Mouse (Mus musculus) myocyte (in vitro differentiated cells): ENCODE measurements around the gene Topbp1. TPM values are rescaled to one million over a fixed set of nuclear protein-coding genes. Genes with fewer than 3 reads are reported as not detected.

Experiments used
- H3K27me3 ChIP-seq: one replicate; pipeline ENCODE4 v1.6.1; 2011; ENCODE audit not compliant: control insufficient read depth, insufficient read depth, insufficient read length
- H3K36me3 ChIP-seq: one replicate; pipeline ENCODE4 v1.6.1; 2011; ENCODE audit not compliant: control insufficient read depth, insufficient read depth
- H3K4me2 ChIP-seq: one replicate; pipeline ENCODE4 v1.6.1; 2011; ENCODE audit warnings: low read depth, control low read depth
- H3K4me3 ChIP-seq: one replicate; pipeline ENCODE4 v1.5.1; 2011; ENCODE audit warnings: mild to moderate bottlenecking, control low read depth, moderate library complexity
- H3K79me2 ChIP-seq: one replicate; pipeline ENCODE4 v1.6.1; 2011; ENCODE audit not compliant: control insufficient read depth, insufficient read depth
- H3ac ChIP-seq: one replicate; pipeline ENCODE4 v1.6.1; 2011; ENCODE audit not compliant: control insufficient read depth, insufficient read length
- CEBPB ChIP-seq: IDR thresholded peaks from 2 replicates; pipeline ENCODE4 v1.6.1; 2011; ENCODE audit warnings: mild to moderate bottlenecking, moderate library complexity; ENCODE audit not compliant: poor library complexity, insufficient read depth, severe bottlenecking
- E2F4 ChIP-seq: IDR thresholded peaks from one replicate; pipeline ENCODE4 v1.6.1; 2011; ENCODE audit warnings: mild to moderate bottlenecking, control low read depth, moderate library complexity; ENCODE audit not compliant: insufficient read depth
- MAX ChIP-seq: IDR thresholded peaks from one replicate; pipeline ENCODE4 v1.6.1; 2011; ENCODE audit warnings: low read depth, mild to moderate bottlenecking, control low read depth
- MYOD1 ChIP-seq, 3 experiments: IDR thresholded peaks; one replicate each; pipeline ENCODE4 v1.6.1; 2011; ENCODE audit warnings: control low read depth in 2 of 3, low read depth in 2 of 3, mild to moderate bottlenecking in 2 of 3, moderate library complexity in 1 of 3; ENCODE audit not compliant: insufficient read length in 2 of 3, control insufficient read depth in 1 of 3
- MYOG ChIP-seq, 3 experiments: IDR thresholded peaks; one replicate each; pipeline ENCODE4 v1.6.1; 2011; ENCODE audit warnings: control low read depth in 2 of 3, low read depth in 2 of 3, mild to moderate bottlenecking in 2 of 3; ENCODE audit not compliant: insufficient read length in 2 of 3, control insufficient read depth in 1 of 3, insufficient read depth in 1 of 3
- POLR2A ChIP-seq: IDR thresholded peaks from one replicate; pipeline ENCODE4 v1.6.1; 2011; ENCODE audit warnings: low read depth, mild to moderate bottlenecking, control low read depth, moderate library complexity; ENCODE audit not compliant: insufficient read length
- POLR2AphosphoS2 ChIP-seq: IDR thresholded peaks from one replicate; pipeline ENCODE4 v1.6.1; 2011; ENCODE audit warnings: low read depth, control low read depth; ENCODE audit not compliant: insufficient read length
- REST ChIP-seq: IDR thresholded peaks from one replicate; pipeline ENCODE4 v1.6.1; 2011; ENCODE audit warnings: mild to moderate bottlenecking, control low read depth, moderate library complexity; ENCODE audit not compliant: insufficient read depth, insufficient read length
- SRF ChIP-seq: IDR thresholded peaks from one replicate; pipeline ENCODE4 v1.6.1; 2011; ENCODE audit warnings: low read depth; ENCODE audit not compliant: control insufficient read depth, insufficient read length
- TCF12 ChIP-seq: IDR thresholded peaks from one replicate; pipeline ENCODE4 v1.6.1; 2011; ENCODE audit warnings: mild to moderate bottlenecking, control low read depth; ENCODE audit not compliant: poor library complexity, insufficient read depth, severe bottlenecking
- TCF3 ChIP-seq: IDR thresholded peaks from one replicate; pipeline ENCODE4 v1.6.1; 2011; ENCODE audit warnings: low read depth, control low read depth; ENCODE audit not compliant: insufficient read length
- USF1 ChIP-seq: IDR thresholded peaks from one replicate; pipeline ENCODE4 v1.6.1; 2011; ENCODE audit warnings: low read depth, mild to moderate bottlenecking, control low read depth, moderate library complexity
- polyA plus RNA-seq: library from polyadenylated mRNA; unstranded; fragments of >200 nt; fragmentation: generic; extraction: Trizol; gene quantifications from one replicate; pipeline ENCODE4 v1.2.1, GENCODE M21; 2012; ENCODE audit warnings: missing spikeins

Topbp1 gene
- polyA plus RNA-seq, 1 experiment = 8.4 TPM

DNA sequence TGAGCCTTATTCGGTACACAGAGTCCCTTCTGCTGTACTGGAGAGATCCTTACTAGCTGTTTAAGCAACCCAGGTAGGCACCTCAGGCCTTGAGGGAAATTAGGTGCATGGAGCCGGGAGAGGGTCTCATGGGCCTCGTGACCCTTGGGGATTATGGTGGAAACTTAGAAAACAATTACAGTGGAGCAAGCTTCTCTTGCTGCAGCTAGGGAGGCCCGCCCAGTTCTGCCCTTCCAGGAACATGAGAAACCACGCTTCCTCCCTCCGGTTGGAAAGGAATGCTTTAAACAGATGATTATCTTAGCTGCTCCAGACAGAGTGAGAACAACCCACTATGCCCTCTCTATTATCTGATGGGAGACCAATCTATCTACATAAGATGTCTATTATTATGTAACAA lies 78.0 kb downstream of the Topbp1 start:
- Histone ChIP-seq H3K79me2 (no peaks in the 10 kb centered on the region), H3ac (no peak overlapping the region), H3K4me2 (no peak overlapping the region), H3K27me3 (no peaks in the 10 kb centered on the region), H3K36me3 (no peaks in the 10 kb centered on the region), H3K4me3 (no peak overlapping the region)
- TF ChIP-seq POLR2A (no peak), POLR2AphosphoS2 (no peak), MYOD1 (IDR thresholded peaks at IDR 0.05; ENCODE audit: control insufficient read depth in 1 of 3, insufficient read length in 2 of 3, low read depth in 2 of 3) (no peak), REST (no peak), TCF3 (no peak), SRF (no peak), E2F4 (no peak)

DNA sequence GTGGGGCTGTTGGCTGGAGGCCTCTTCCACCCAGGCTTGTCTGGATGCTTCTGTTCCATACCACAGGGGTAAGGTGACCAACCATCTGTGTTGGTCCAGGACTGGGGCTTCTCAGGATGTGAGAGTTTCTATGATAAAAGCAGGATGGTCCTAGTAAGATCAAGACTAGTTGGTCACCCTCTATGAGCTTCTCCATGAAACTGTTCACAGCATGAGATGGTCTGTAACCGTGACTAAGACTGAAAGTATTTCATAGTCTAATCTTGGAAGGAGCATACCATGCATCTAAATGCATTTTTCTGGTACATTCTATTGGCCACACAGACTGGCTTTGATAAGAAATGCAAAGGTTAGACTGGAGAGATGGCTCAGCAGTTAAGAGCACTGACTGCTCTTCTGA lies 78.6 kb downstream of the Topbp1 start:
- no peaks in the 10 kb centered on the region for H3K27me3 ChIP-seq
- no peaks in the 10 kb centered on the region for H3K36me3 ChIP-seq
- TF ChIP-seq REST = no peak
- no peak for TF ChIP-seq MYOG (IDR thresholded peaks at IDR 0.05; ENCODE audit: control insufficient read depth in 1 of 3, insufficient read depth in 1 of 3, insufficient read length in 2 of 3, low read depth in 2 of 3)
- no peak for TF ChIP-seq CEBPB
- TF ChIP-seq TCF12 = no peak
- no peak for TF ChIP-seq MYOD1 (IDR thresholded peaks at IDR 0.05; ENCODE audit: control insufficient read depth in 1 of 3, insufficient read length in 2 of 3, low read depth in 2 of 3)
- no peak for TF ChIP-seq MAX
- TF ChIP-seq POLR2AphosphoS2 = no peak
- TF ChIP-seq SRF = no peak
- TF ChIP-seq POLR2A = no peak
- TF ChIP-seq TCF3 = no peak
- no peak for TF ChIP-seq USF1
- no peak for TF ChIP-seq E2F4
- no peak overlapping the region for H3K4me3 ChIP-seq
- H3K4me2 ChIP-seq = no peak overlapping the region
- H3ac ChIP-seq = no peak overlapping the region
- no peaks in the 10 kb centered on the region for H3K79me2 ChIP-seq

DNA sequence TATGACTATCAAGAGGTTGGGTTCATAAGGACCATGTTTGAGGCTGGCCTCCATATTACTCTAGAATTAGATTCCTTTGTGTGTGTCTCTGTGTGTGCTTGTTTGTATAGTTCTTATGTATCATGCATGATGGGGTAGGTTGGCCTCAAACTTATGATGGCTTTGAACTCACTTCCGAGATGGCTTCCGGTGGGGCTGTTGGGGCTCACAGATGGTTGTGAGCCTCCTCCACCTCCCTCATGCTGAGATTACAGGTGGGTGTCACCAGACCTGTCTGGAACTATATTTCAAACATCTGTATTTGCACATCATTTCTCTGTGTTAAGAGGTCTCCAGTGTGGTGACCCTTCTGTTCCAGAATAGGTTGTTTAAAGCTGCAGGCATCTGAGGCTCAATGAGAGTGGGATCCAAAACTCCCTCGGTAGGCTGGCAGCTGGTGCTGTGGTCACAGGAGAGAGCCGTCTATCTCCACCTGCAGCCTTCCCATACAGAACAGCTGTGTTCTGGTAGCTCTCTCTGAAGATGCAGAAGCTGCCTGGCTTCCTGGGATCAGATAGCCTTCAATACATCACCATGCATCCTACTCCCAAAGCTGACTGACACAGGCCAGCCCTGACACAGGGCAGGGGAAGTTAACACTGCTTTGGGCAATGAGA lies 79.3 kb downstream of the Topbp1 start:
- peak in 2 of 3 experiments; percentile 79 to 80 for TF ChIP-seq MYOD1 (IDR thresholded peaks at IDR 0.05; ENCODE audit: control insufficient read depth in 1 of 3, insufficient read length in 2 of 3, low read depth in 2 of 3)
- TF ChIP-seq MYOG (IDR thresholded peaks at IDR 0.05; ENCODE audit: control insufficient read depth in 1 of 3, insufficient read depth in 1 of 3, insufficient read length in 2 of 3, low read depth in 2 of 3) = peak in 2 of 3 experiments; percentile 45 to 74
- TF ChIP-seq TCF3 = no peak
- no peak for TF ChIP-seq E2F4
- TF ChIP-seq REST = no peak
- Histone ChIP-seq H3K4me3 (no peak overlapping the region), H3K36me3 (no peaks in the 10 kb centered on the region), H3ac (no peak overlapping the region), H3K79me2 (no peaks in the 10 kb centered on the region), H3K4me2 (no peak overlapping the region), H3K27me3 (no peaks in the 10 kb centered on the region)

- Histone ChIP-seq H3K27me3 (no peaks in the 10 kb centered on the region), H3K79me2 (no peaks in the 10 kb centered on the region), H3K4me2 (no peak overlapping the region), H3K4me3 (no peak overlapping the region), H3ac (no peak overlapping the region), H3K36me3 (no peaks in the 10 kb centered on the region)
- TF ChIP-seq SRF (no peak), POLR2AphosphoS2 (no peak), TCF3 (no peak), MYOD1 (IDR thresholded peaks at IDR 0.05; ENCODE audit: control insufficient read depth in 1 of 3, insufficient read length in 2 of 3, low read depth in 2 of 3) (no peak), POLR2A (no peak), E2F4 (no peak), CEBPB (no peak), MAX (no peak), REST (no peak)
Observed at GRCm38 (mm10) chr9:103385600-103385999, 80.6 kb downstream of the Topbp1 start.

DNA sequence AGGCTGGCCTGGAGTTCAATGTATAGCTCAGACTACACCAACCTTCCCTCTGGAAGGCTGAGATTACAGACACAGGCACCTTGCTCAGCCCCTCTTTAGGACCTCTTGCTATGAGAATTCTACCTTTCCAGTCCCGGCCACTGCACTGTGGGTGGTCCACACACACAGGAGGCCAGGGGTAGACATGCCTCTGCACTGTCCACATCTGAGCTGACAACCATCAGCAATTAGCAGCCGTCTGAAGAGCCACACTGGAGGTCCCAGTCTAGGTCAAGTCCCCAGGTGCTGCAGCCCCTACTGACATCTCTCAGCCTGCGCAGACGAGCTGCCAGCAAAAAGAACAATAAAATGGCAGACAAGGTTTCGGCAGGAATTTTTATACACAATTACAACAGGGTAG lies 81.6 kb downstream of the Topbp1 start:
- TF ChIP-seq POLR2A (no peak), MYOD1 (IDR thresholded peaks at IDR 0.05; ENCODE audit: control insufficient read depth in 1 of 3, insufficient read length in 2 of 3, low read depth in 2 of 3) (no peak), CEBPB (no peak), POLR2AphosphoS2 (no peak), REST (no peak), E2F4 (no peak), TCF3 (no peak), MYOG (IDR thresholded peaks at IDR 0.05; ENCODE audit: control insufficient read depth in 1 of 3, insufficient read depth in 1 of 3, insufficient read length in 2 of 3, low read depth in 2 of 3) (no peak), SRF (no peak), TCF12 (no peak), MAX (no peak), USF1 (no peak)
- H3K36me3 ChIP-seq = no peaks in the 10 kb centered on the region
- no peak overlapping the region for H3K4me2 ChIP-seq
- H3ac ChIP-seq = no peak overlapping the region
- H3K27me3 ChIP-seq = no peaks in the 10 kb centered on the region
- H3K4me3 ChIP-seq = no peak overlapping the region
- no peaks in the 10 kb centered on the region for H3K79me2 ChIP-seq
